Mouse (Mus musculus) forebrain, embryonic 14.5 days (tissue): ENCODE measurements at regions not wholly inside any gene's neighbourhood (a gene's known extent, or its start where the extent isn't known, plus 50 kb on each side); places are given as distances from the start of the nearest gene placed in this dataset.

ENCODE experiments used
- ATAC-seq: fragments of 200-750 bp; cut with Nextera tagmentation; 2 replicates; pipeline ENCODE4 v1.8.0; 2017; ENCODE audit warnings: mild to moderate bottlenecking, moderate library complexity
- DNase-seq: peaks from one replicate; pipeline ENCODE4 v3.0.0-alpha.2; 2015; ENCODE audit warnings: low spot score
- H3K27ac ChIP-seq: fragments of 300-500 bp; sonication (generic); 2 replicates; pipeline ENCODE4 v1.5.1; 2014; ENCODE audit warnings: low read depth, mild to moderate bottlenecking, control low read depth, low read length, moderate library complexity
- H3K27me3 ChIP-seq: fragments of 300-500 bp; sonication (generic); replicated peaks from 2 replicates; pipeline ENCODE4 v1.6.1; 2014; ENCODE audit warnings: low read length, control low read depth, mixed read lengths; ENCODE audit not compliant: control insufficient read depth, insufficient read depth
- H3K36me3 ChIP-seq: fragments of 300-500 bp; sonication (generic); 2 replicates; pipeline ENCODE4 v1.6.1; 2014; ENCODE audit warnings: low read length, control low read depth; ENCODE audit not compliant: control insufficient read depth, insufficient read depth
- H3K4me1 ChIP-seq: fragments of 300-500 bp; sonication (generic); 2 replicates; pipeline ENCODE4 v1.6.1; 2014; ENCODE audit warnings: antibody characterized with exemption, low read length, control low read depth; ENCODE audit not compliant: control insufficient read depth, insufficient read depth
- H3K4me2 ChIP-seq: fragments of 300-500 bp; sonication (generic); 2 replicates; pipeline ENCODE4 v1.6.1; 2014; ENCODE audit warnings: mild to moderate bottlenecking, control low read depth, low read length
- H3K4me3 ChIP-seq: fragments of 300-500 bp; sonication (generic); 2 replicates; pipeline ENCODE4 v1.5.1; 2014; ENCODE audit warnings: low read depth, low read length, control low read depth
- H3K9ac ChIP-seq: fragments of 300-500 bp; sonication (generic); 2 replicates; pipeline ENCODE4 v1.6.1; 2014; ENCODE audit warnings: mild to moderate bottlenecking, low read length, control low read depth, moderate library complexity
- H3K9me3 ChIP-seq: fragments of 300-500 bp; sonication (generic); replicated peaks from 2 replicates; pipeline ENCODE4 v1.6.1; 2016; ENCODE audit warnings: low read length, control low read depth, mixed read lengths; ENCODE audit not compliant: control insufficient read depth
- WGBS: fragments of 180-500 bp; shearing (Covaris S2); extraction: QIAGEN DNeasy Blood & Tissue Kit; methylation state at CpG from one replicate; pipeline ENCODE4 v1.1.7; 2014; 5-methylcytosine and 5-hydroxymethylcytosine counted together

- DNase-seq (no peak), ATAC-seq (no peak)
- Histone ChIP-seq H3K9me3 (no peaks in the 10 kb centered on the region), H3K4me1 (no peaks in the 10 kb centered on the region), H3K4me3 (no peak overlapping the region), H3K27me3 (no peaks in the 10 kb centered on the region), H3K36me3 (no peaks in the 10 kb centered on the region), H3K9ac (no peak overlapping the region), H3K27ac (no peak overlapping the region), H3K4me2 (no peak overlapping the region)
- WGBS = 91% methylated on average over 2 of the region's 2 CpGs
These were observed 120.6 kb downstream of the Cldn1 start for GRCm38 (mm10) chr16:26251027-26251426.

- Histone ChIP-seq H3K4me1 (no peaks in the 10 kb centered on the region), H3K9me3 (no peaks in the 10 kb centered on the region), H3K4me2 (no peak overlapping the region), H3K36me3 (no peaks in the 10 kb centered on the region), H3K27me3 (no peaks in the 10 kb centered on the region), H3K9ac (no peak overlapping the region), H3K27ac (no peak overlapping the region), H3K4me3 (no peak overlapping the region)
- no peak for ATAC-seq
- no peak for DNase-seq
These were observed 122.7 kb downstream of the Cldn1 start for GRCm38 (mm10) chr16:26248939-26249338.

- H3K36me3 ChIP-seq = no peaks in the 10 kb centered on the region
- H3K27ac ChIP-seq = no peak overlapping the region
- H3K9me3 ChIP-seq = no peaks in the 10 kb centered on the region
- H3K4me1 ChIP-seq = no peaks in the 10 kb centered on the region
- ATAC-seq (no peak), DNase-seq (no peak)
- H3K9ac ChIP-seq = no peak overlapping the region
- no peak overlapping the region for H3K4me3 ChIP-seq
- WGBS = 74% methylated on average over 1 of the region's 1 CpGs
- no peaks in the 10 kb centered on the region for H3K27me3 ChIP-seq
- H3K4me2 ChIP-seq = no peak overlapping the region
These were observed 123.7 kb downstream of the Cldn1 start for GRCm38 (mm10) chr16:26247926-26248325.

- Histone ChIP-seq H3K27me3 (no peaks in the 10 kb centered on the region), H3K9ac (no peak overlapping the region), H3K4me1 (no peaks in the 10 kb centered on the region), H3K4me2 (no peak overlapping the region), H3K27ac (no peak overlapping the region), H3K4me3 (no peak overlapping the region), H3K36me3 (no peaks in the 10 kb centered on the region), H3K9me3 (no peaks in the 10 kb centered on the region)
- ATAC-seq (no peak), DNase-seq (no peak)
These were observed 129.7 kb upstream of the P3h2 start for GRCm38 (mm10) chr16:26235239-26235638.

- Histone ChIP-seq H3K27me3 (no peaks in the 10 kb centered on the region), H3K4me2 (no peak overlapping the region), H3K4me1 (no peaks in the 10 kb centered on the region), H3K4me3 (no peak overlapping the region), H3K36me3 (no peaks in the 10 kb centered on the region), H3K9ac (no peak overlapping the region), H3K27ac (no peak overlapping the region), H3K9me3 (no peaks in the 10 kb centered on the region)
- peak; percentile 95 for DNase-seq
- WGBS = 8% methylated on average over 3 of the region's 3 CpGs
- ATAC-seq = peak; percentile 97
These were observed 128.5 kb upstream of the P3h2 start for GRCm38 (mm10) chr16:26234113-26234512.

- Histone ChIP-seq H3K4me2 (no peak overlapping the region), H3K27me3 (no peaks in the 10 kb centered on the region), H3K4me1 (no peaks in the 10 kb centered on the region), H3K27ac (no peak overlapping the region), H3K4me3 (no peak overlapping the region), H3K9me3 (no peaks in the 10 kb centered on the region), H3K9ac (no peak overlapping the region), H3K36me3 (no peaks in the 10 kb centered on the region)
- WGBS = 85% methylated on average over 1 of the region's 1 CpGs
- DNase-seq (no peak), ATAC-seq (no peak)
These were observed 125.5 kb upstream of the P3h2 start for GRCm38 (mm10) chr16:26231110-26231509.

- Histone ChIP-seq H3K4me2 (no peak overlapping the region), H3K4me3 (no peak overlapping the region), H3K27me3 (no peaks in the 10 kb centered on the region), H3K27ac (no peak overlapping the region), H3K9me3 (no peaks in the 10 kb centered on the region), H3K4me1 (no peaks in the 10 kb centered on the region), H3K36me3 (no peaks in the 10 kb centered on the region), H3K9ac (no peak overlapping the region)
- WGBS = 89% methylated on average over 3 of the region's 3 CpGs
- no peak for ATAC-seq
- no peak for DNase-seq
These were observed 105.8 kb upstream of the P3h2 start for GRCm38 (mm10) chr16:26211418-26211817.

GRCm38 (mm10) chr16:26199125-26199524 lies 93.5 kb upstream of the P3h2 start:
- H3K36me3 ChIP-seq = no peaks in the 10 kb centered on the region
- no peak overlapping the region for H3K4me2 ChIP-seq
- WGBS = 20% methylated on average over 4 of the region's 4 CpGs
- ATAC-seq (0 out of 2 replicates have a peak, but pooled peaks have one; percentile 23), DNase-seq (peak; percentile 74)
- H3K4me1 ChIP-seq = no peaks in the 10 kb centered on the region
- H3K9ac ChIP-seq = no peak overlapping the region
- no peaks in the 10 kb centered on the region for H3K9me3 ChIP-seq
- no peaks in the 10 kb centered on the region for H3K27me3 ChIP-seq
- no peak overlapping the region for H3K4me3 ChIP-seq
- H3K27ac ChIP-seq = no peak overlapping the region

GRCm38 (mm10) chr16:26196345-26196744 lies 90.8 kb upstream of the P3h2 start:
- H3K9ac ChIP-seq = no peak overlapping the region
- H3K27me3 ChIP-seq = no peaks in the 10 kb centered on the region
- no peaks in the 10 kb centered on the region for H3K36me3 ChIP-seq
- ATAC-seq (no peak), DNase-seq (peak; percentile 8)
- no peak overlapping the region for H3K27ac ChIP-seq
- H3K4me2 ChIP-seq = no peak overlapping the region
- no peak overlapping the region for H3K4me3 ChIP-seq
- no peaks in the 10 kb centered on the region for H3K9me3 ChIP-seq
- H3K4me1 ChIP-seq = no peaks in the 10 kb centered on the region
